Mouse (Mus musculus): Measurements from ENCODE around the gene Slc46a1.

Slc46a1 gene

DNA sequence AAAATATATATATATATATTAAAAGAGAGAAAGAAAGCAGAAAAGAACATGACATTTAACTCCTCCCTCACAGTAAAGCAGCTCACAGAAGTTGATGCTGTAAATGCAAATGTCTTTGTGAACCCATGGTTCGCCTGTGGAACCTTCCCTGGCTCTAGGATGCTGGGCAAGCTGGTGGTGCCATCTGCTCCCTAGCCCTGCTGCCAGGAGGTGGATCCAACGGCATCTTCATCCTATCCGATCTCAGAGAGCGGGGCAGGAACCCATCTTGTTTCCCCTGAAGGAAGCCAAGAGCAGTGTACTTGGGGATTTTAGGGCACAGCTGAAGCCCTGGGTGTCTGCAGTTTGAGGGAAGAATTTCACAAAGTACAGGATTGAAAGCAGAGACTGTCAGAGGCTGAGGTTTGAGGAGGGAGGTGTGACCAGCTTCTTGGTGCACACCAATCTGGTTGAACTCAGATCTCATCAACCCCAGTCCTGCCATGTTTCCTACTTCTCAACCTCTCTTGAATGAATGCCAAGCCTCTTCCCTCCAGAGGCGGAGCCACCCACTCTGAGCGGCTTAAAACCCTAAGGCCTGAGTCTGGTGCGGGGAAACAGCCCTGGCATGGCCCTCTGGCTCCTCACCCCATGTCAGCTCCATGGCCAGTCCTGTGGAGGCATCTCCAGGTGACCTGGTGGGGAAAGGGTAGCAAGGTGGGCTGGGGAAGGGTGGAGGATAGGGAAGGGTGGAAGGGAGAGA is 37.6 kb downstream of the Slc46a1 start, which contains the start of gene Sebox:
Gene Sebox (plus strand): TSS at position 539 of the 742 bp plus-strand sequence.
- DNase-seq (ENCODE audit: low spot score in 2 of 2), result no peak

DNA sequence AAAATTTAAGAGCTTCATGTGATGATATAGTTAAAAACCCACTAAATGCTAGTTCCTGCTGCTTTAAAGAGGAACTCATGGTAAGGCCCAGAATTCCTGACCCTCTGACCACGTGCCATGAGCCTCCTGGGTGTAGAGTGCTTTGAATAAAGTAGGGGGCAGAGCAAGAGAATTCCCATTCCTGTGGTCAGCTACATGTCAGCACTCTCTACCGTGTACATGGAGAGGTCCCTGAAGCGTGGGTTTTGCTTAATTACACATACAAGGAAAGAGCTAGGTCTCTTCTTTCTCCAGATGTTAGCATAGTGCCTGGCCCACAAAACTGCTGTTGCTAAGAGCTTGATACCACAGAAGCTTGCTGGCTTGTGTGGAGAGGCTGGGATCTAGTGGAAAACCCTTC is 39.9 kb downstream of the Slc46a1 start:
- DNase-seq (ENCODE audit: low spot score in 2 of 2), result no peak

DNA sequence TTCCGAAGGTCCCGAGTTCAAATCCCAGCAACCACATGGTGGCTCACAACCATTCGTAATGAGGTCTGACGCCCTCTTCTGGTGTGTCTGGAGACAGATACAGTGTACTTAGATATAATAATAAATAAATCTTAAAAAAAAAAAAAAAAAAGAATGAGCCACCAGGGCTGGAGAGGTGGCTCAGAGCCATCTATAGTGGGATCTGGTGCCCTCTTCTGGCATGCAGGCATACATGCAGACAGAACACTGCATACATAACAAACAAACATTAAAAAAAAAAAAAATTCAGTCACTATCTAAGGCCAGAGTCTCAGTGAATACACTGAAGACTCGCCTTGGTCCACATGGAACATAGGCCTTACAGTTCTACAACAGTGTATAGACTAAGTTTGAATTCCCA is 43.7 kb downstream of the Slc46a1 start:
- no peak for DNase-seq (ENCODE audit: low spot score in 2 of 2)

DNA sequence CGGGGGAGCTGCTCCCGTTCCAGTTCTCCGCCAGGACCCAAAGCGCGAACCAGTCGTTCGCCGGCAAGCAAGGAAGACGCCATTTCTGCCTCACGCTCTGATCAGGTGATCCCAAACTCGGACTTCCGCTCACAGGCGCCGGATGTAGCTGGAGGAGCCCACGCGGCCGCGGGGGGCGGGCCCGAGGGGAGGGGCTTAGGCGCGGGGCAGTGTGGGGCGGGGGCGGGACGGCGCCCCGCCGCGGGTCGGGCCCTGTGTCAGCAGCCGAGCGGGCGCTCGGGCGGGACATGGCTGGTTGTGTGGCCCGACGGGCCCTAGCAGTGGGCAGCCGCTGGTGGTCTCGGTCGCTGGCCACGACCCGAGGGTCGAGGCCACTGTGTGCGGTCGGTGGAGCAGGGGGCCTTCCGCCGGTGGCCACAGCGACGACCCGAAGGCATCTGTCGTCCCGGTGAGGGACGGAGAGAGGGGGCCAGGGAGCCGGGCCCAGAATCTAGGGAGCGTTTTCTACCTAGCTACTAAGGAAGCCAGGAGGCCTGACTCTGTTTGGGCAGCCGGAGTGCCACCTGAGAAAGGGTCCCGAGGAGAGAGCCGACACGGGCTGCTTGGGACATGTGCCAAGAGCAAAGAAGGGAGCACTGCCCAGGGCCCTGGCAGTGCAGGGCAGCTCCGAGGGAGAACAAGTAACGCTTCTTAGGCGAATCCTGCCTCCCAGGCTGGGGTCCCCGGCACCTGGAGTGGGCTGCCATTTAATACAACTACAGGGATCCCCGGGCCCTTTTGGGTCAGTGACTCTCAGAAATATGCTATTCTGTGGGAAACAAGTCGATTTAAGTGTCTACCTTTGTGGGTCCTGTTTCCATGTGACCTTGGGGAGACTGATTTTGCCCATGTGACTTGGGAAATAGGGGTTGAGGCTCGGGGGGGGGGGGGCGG is 46.8 kb downstream of the Slc46a1 start, which contains the start of the genes Tmem199 and Poldip2:
Gene Tmem199 (minus strand): TSS at position 148 of the 933 bp plus-strand sequence.
Gene Poldip2 (plus strand): TSS at position 169 of the 933 bp plus-strand sequence.
- peak; percentile 65 to 76 for DNase-seq (ENCODE audit: low spot score in 2 of 2)

DNA sequence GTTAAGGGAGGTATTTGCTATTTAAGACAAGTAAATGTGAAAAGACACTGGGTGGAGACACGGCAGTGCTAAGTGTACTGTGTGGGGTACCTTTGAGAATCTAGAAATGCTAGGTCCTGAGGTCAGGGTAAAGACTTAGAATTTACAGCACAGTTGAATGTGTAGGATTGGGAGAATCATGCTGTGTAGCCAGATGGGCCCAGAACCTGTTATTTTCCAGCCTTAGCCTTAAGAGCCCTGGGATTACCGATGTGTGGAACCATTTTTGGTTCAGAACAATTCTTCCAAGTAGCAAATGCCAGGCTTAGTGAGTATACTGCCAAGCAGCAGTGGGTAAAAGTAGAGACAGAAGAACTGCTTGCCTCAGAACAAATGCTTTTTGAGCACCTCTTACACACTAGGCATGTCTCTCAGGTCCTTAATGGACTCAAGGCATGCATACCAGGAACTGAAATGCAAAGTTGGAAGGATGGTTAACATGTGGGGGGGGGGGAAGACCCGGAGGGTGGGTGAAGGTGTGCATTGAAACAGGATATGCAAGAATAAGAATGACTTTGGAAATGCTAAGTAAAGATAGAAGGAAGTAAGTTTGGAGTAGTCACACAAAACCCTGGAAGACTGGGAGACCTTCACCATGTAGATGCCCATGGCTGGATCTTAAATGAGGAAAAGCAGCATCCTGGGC is 47.8 kb downstream of the Slc46a1 start:
- no peak for DNase-seq (ENCODE audit: low spot score in 2 of 2)

DNA sequence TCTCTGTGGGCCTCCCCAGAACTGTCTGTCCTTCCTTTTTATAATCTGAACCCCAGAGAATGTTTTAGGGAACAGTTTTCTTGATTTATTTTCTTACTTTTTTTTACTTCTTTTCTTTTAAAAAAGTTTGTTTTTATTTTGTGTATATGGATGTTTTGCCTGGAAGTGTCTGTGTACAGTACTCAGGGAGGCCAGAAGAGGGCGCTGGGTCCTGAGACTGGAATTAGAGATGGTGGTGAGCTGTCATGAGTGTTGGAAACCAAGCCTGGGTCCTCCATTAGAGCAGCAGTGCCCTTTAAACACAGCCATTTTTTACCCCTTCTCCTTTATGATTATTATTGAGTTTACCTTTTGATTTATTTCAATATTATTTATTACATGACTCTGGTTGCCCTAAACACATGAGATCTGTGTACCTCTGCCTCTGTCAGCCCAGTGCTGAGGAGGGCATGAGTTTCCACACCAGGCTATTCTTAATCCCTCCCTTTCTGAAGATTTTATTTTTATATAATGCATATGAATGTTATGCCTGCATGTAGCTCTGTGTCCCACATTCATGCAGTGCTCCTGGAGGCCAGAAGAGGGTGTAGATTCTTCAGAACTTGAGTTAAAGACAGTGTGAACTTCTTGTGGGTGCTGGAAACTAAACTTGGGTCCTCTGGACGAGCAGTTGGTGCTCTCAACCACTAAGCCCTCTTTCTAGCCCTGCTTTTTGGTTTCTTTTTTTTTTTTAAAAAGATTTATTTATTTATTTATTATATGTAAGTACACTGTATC is 50.2 kb downstream of the Slc46a1 start:
- DNase-seq (ENCODE audit: low spot score in 2 of 2), result no peak

DNA sequence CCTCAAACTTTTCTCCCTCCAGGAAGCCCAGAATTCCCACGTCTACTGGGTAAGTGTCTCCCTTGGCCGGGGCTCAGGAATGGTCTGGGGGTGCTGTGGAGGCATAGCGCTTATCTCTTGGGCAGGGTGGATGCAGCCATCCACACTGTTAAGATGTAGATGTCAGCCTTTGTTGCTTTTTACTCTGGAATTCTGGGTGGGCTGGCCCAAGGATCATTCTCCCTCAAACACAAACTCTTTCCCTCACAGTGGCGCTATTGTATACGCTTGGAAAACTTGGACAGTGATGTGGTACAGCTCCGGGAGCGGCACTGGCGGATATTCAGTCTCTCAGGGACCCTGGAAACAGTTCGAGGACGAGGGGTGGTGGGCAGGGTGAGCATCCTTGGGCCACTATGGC is 53.4 kb downstream of the Slc46a1 start:
- no peak for DNase-seq (ENCODE audit: low spot score in 2 of 2)
